Mouse (Mus musculus): ENCODE data around the gene Gabrd. TPM values are rescaled to one million over a fixed set of nuclear protein-coding genes. Genes with fewer than 3 reads are reported as not detected.
"Not testable (repeated sequence)": the region's sequence is repeated elsewhere in the genome, so short reads cannot be mapped to it uniquely, and the experiment has no call there.

Gene Gabrd
- total RNA-seq (2021): not detected

GRCm38 (mm10) chr4:155397511-155398221 lies at the start of gene Gabrd:
Gene Gabrd (minus strand): TSS chr4:155398112.
- peak; percentile 82 for DNase-seq

GRCm38 (mm10) chr4:155442808-155443207 lies 44.9 kb upstream of the Gabrd start:
- no peak for DNase-seq

GRCm38 (mm10) chr4:155433993-155434392 lies 36.1 kb upstream of the Gabrd start:
- DNase-seq: peak; percentile 16

GRCm38 (mm10) chr4:155432358-155432757 lies 34.4 kb upstream of the Gabrd start:
- no peak for DNase-seq

- DNase-seq: no peak
Observed at GRCm38 (mm10) chr4:155429202-155429601, 31.3 kb upstream of the Gabrd start.

- no peak for DNase-seq
Observed at GRCm38 (mm10) chr4:155428442-155428841, 30.5 kb upstream of the Gabrd start.

GRCm38 (mm10) chr4:155426272-155426671 lies 28.4 kb upstream of the Gabrd start:
- DNase-seq: no peak

GRCm38 (mm10) chr4:155423988-155424387 lies 26.1 kb upstream of the Gabrd start:
- DNase-seq: no peak

GRCm38 (mm10) chr4:155421412-155422370 lies 23.8 kb upstream of the Gabrd start:
- not testable (repeated sequence) for DNase-seq

GRCm38 (mm10) chr4:155420137-155420536 lies 22.2 kb upstream of the Gabrd start:
- DNase-seq: no peak

- no peak for DNase-seq
Observed at GRCm38 (mm10) chr4:155414656-155415235, 16.8 kb upstream of the Gabrd start.

- no peak for DNase-seq
Observed at GRCm38 (mm10) chr4:155413641-155414335, 15.9 kb upstream of the Gabrd start.

GRCm38 (mm10) chr4:155412124-155412523 lies 14.2 kb upstream of the Gabrd start:
- DNase-seq: no peak

- peak; percentile 75 for DNase-seq
Observed at GRCm38 (mm10) chr4:155409058-155409776, 11.3 kb upstream of the Gabrd start, which contains the start of gene Cfap74. Gene Cfap74 (plus strand): TSS chr4:155409190.

- no peak for DNase-seq
Observed at GRCm38 (mm10) chr4:155408695-155409057, 10.8 kb upstream of the Gabrd start.

- DNase-seq: no peak
Observed at GRCm38 (mm10) chr4:155402489-155402888, 4.6 kb upstream of the Gabrd start.

GRCm38 (mm10) chr4:155401121-155401520 lies 3.2 kb upstream of the Gabrd start:
- DNase-seq: no peak

- DNase-seq: no peak
Observed at GRCm38 (mm10) chr4:155398222-155398540, 269 bp upstream of the Gabrd start.

- no peak for DNase-seq
Observed at GRCm38 (mm10) chr4:155396751-155397150, 1.2 kb downstream of the Gabrd start.

- no peak for DNase-seq
Observed at GRCm38 (mm10) chr4:155395471-155395870, 2.4 kb downstream of the Gabrd start.

- DNase-seq: no peak
Observed at GRCm38 (mm10) chr4:155387166-155387565, 10.7 kb downstream of the Gabrd start.

GRCm38 (mm10) chr4:155383326-155383725 lies 14.6 kb downstream of the Gabrd start:
- DNase-seq: no peak

All from heart, postnatal 4 days (tissue).